Mouse (Mus musculus) macrophage (primary cell): ENCODE measurements around the gene Rcor2. TPM values are rescaled to one million over a fixed set of nuclear protein-coding genes. Genes with fewer than 3 reads are reported as not detected.

Experiments
- H3K27ac ChIP-seq: fragments of 350-480 bp; formaldehyde crosslinking; 2 replicates; pipeline ENCODE4 v1.9.0; 2021
- H3K36me3 ChIP-seq: fragments of 350-480 bp; formaldehyde crosslinking; 2 replicates; pipeline ENCODE4 v1.9.0; 2021; ENCODE audit errors: inconsistent target
- H3K4me3 ChIP-seq: fragments of 350-480 bp; formaldehyde crosslinking; 2 replicates; pipeline ENCODE4 v1.9.0; 2021; ENCODE audit errors: inconsistent target
- H3K79me2 ChIP-seq: fragments of 350-480 bp; formaldehyde crosslinking; 2 replicates; pipeline ENCODE4 v1.9.0; 2021; ENCODE audit errors: inconsistent target
- WGBS: methylation state at CpG from one replicate; pipeline ENCODE4 v1.1.7; 2026; ENCODE audit warnings: inconsistent platforms; ENCODE audit not compliant: missing documents; 5-methylcytosine and 5-hydroxymethylcytosine counted together
- polyA plus RNA-seq: library from polyadenylated mRNA; stranded (reverse); fragments of 250-400 nt; gene quantifications from 3 replicates; pipeline ENCODE4 v1.2.4, GENCODE M21; 2018; ENCODE audit warnings: inconsistent platforms
- total RNA-seq, 78 experiments: library from RNA; depleted of rRNA; stranded (reverse); fragments of 250-400 nt; gene quantifications; 1 replicate in 9 of 78; 2 replicates in 24 of 78; 3 replicates in 43 of 78; 4 replicates in 2 of 78; pipeline ENCODE4 v1.2.4; 2018; ENCODE audit warnings: inconsistent platforms in 56 of 78

The Rcor2 gene
- 10 to 100 TPM in 1 of 26 experiments, 1 to 10 TPM in 14, under 1 TPM in 7, not detected in 4; 0.33 to 19.0 (median 1.8) TPM for total RNA-seq (2018; cell fraction: chromatin; rRNA removed)
- 1 to 10 TPM in 4 of 26 experiments, under 1 TPM in 19, not detected in 3; 0.07 to 1.8 (median 0.41) TPM for total RNA-seq (2018; cell fraction: cytosol; rRNA removed)
- 1 to 10 TPM in 10 of 26 experiments, under 1 TPM in 10, not detected in 6; 0.25 to 4.5 (median 1.0) TPM for total RNA-seq (2018; cell fraction: nucleus; rRNA removed)
- polyA plus RNA-seq = 0.52 to 0.81 TPM (median 0.66 TPM) in 3 replicates

DNA sequence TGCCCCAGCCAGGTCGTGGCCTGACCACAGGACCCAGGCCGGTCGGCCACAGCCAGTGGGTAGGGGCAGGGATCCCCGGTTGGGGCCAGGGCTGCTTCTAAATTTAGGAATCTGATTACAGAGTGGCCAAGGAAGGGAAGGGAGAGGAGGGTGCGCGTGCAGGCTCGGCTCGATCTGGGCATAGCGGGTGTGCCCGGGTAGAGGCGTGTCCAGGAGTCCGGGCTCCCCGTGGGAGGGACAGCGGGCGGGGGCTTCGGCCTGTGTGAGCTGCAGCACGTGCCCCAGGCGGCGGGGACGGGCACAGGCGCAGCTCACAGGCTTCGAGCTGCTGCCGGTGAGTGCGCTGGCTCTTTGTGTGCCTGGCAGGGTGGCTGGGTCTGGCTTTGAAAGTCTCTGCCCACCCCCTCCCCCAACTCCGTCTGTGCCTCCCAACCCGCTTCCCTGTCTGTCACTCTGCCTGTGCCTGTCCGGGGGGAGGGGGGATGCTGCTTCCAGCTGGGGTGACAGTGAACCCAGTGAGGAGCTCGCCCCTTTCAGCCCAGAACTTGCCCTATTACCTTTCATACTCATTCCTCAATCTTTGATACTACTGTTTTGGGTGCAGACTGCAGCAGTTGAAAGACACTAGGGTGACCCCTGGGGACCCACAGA lies at the start of gene Rcor2:
TSS of gene Rcor2 (plus strand) at position 235 of the 651 bp plus-strand sequence.
- WGBS = 3% methylated on average over 24 of the region's 28 CpGs
- peak within 1 kb of the TSS; percentile 12; the same call in 1 of the 2 replicates for H3K4me3 ChIP-seq
- H3K79me2 ChIP-seq = no peaks in the 10 kb centered on the region
- no peaks in the 10 kb centered on the region for H3K36me3 ChIP-seq
- no peak within 1 kb of the TSS for H3K27ac ChIP-seq

DNA sequence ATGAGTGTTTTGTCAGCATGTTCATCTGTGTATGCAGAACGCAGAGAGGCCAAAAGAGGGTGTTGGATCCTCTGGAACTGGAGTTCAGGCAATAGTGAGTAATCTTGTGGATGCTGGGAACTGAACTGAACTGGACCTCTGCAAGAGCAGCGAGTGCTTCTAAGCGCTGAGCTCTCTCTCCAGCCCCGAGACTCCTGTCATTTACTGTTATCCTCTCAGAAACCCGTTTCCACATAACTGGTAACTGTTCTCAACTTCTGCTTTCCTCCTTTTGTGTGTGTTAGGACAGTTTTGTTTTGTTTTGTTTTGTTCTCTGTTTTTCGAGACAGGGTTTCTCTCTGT lies 49.2 kb upstream of the Rcor2 start:
- Histone ChIP-seq H3K4me3 (peak overlapping the region; percentile 90), H3K27ac (peak overlapping the region; percentile 17), H3K79me2 (peaks cover 43% of the 10 kb centered on the region), H3K36me3 (peaks cover 9% of the 10 kb centered on the region; the same call in 1 of the 2 replicates)
- 0% methylated on average over 6 of the region's 6 CpGs for WGBS

DNA sequence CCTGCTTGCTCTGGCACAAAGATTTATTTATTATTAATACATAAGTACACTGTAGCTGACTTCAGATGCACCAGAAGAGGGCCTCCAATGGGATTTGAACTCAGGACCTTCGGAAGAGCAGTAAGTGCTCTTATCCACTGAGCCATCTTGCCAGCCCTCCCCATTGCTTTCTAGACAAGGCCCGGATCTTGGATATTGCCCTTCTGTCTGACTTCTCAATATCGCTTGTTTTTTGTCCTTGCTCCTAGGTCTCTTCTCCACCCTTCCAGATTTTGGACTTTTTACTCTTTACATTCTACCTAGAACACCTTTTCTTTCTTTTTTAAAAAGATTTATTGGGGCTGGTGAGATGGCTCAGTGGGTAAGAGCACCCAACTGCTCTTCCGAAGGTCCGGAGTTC lies 48.4 kb upstream of the Rcor2 start:
- Histone ChIP-seq H3K79me2 (peaks cover 35% of the 10 kb centered on the region), H3K36me3 (peaks cover 9% of the 10 kb centered on the region; the same call in 1 of the 2 replicates), H3K4me3 (no peak overlapping the region), H3K27ac (no peak overlapping the region)
- WGBS = 94% methylated on average over 5 of the region's 5 CpGs

DNA sequence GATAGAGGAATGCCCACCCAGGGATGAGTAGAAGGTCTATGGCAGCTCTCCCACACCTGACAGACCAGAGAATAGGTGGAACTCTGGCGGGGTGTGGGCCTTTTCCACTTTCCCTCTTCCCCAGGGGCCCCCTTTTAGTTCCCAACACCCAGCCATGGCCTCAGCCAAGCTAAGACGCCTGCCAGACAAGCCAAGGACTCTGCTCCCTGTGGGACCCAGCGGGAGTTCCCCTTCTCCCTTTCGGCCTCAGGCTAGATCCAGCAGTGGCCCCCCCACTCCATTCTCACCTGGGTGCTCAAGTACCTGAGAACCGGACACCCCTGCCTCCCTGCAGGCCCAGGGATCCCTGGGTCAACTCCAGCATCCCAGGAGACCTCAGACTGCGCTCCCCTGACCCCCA lies 44.9 kb upstream of the Rcor2 start:
- Histone ChIP-seq H3K36me3 (no peaks in the 10 kb centered on the region), H3K4me3 (no peak overlapping the region), H3K79me2 (peaks cover under 1% of the 10 kb centered on the region; the same call in 1 of the 2 replicates), H3K27ac (no peak overlapping the region)
- WGBS = 92% methylated on average over 6 of the region's 6 CpGs

DNA sequence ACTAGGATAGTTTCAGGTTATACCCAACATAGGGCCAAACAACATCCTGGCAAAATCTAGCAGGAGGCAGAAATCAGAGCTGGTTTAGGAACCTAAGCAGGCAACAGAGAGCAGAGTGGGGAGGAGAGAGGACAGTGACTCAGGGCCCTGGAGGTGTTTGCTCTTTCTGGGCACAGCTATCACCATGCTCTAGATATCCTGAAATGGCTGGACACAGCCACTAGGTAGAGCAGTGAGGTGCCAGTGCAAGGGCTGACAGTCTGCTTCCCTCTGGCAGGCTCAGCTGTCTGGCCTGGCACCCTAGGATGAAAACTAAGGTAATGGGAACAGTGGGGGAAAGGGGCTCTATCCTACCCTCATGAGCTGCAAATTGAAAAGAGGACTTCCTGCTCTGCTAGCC lies 43.6 kb upstream of the Rcor2 start:
- Histone ChIP-seq H3K27ac (no peak overlapping the region), H3K79me2 (no peaks in the 10 kb centered on the region), H3K4me3 (no peak overlapping the region), H3K36me3 (peaks cover 10% of the 10 kb centered on the region; the same call in 1 of the 2 replicates)

DNA sequence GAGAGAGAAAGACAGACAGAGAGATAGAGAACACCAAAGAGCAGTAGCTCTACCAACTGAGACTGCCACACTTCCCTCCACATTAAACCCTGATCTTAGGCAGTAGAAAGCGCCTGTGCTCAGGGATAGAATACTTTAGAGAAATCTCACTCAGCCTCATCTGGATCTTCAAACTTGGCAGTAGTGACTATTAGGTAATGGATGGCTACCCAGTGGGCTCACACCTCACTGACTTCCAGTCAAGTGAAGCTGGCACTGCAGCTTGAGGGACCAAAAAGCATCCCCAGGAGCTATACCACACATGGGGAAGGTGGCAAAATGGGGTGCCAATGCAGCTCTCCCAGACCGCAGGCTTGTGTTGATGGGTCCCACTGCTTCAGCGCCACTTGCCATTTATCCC lies 42.9 kb upstream of the Rcor2 start:
- WGBS = 98% methylated on average over 3 of the region's 3 CpGs
- peaks cover 14% of the 10 kb centered on the region; the same call in 1 of the 2 replicates for H3K36me3 ChIP-seq
- H3K4me3 ChIP-seq = no peak overlapping the region
- H3K27ac ChIP-seq = no peak overlapping the region
- H3K79me2 ChIP-seq = no peaks in the 10 kb centered on the region

DNA sequence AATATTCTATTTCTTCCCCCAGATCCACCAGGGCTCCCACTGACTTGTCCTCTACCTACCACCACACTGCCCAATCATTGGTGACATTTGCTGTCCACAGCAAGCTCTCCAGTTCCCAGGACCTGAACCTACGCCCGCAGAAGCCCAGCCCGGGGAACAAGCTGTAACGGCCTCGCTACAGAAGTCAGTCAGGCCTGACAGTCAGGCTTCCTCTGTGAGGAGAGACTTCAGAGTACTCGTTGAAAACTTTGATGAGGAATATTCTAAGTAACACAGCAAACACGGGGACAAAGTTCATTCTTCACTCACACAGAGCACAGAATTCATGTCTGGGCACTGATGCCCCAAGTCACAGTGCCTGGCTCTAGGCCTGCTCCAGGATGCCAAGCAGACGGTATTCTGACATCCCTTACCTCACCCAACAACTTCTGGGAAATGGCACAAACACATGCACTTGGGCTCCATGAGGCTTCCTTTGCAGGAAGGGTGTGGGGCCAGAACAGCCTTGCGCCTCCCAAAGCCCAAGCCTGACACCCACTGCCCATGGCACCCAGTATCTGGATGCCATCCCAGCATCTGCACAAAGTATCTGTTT lies 41.9 kb upstream of the Rcor2 start:
- Histone ChIP-seq H3K27ac (no peak overlapping the region), H3K36me3 (peaks cover 22% of the 10 kb centered on the region), H3K4me3 (no peak overlapping the region), H3K79me2 (no peaks in the 10 kb centered on the region)
- WGBS = 92% methylated on average over 9 of the region's 9 CpGs

DNA sequence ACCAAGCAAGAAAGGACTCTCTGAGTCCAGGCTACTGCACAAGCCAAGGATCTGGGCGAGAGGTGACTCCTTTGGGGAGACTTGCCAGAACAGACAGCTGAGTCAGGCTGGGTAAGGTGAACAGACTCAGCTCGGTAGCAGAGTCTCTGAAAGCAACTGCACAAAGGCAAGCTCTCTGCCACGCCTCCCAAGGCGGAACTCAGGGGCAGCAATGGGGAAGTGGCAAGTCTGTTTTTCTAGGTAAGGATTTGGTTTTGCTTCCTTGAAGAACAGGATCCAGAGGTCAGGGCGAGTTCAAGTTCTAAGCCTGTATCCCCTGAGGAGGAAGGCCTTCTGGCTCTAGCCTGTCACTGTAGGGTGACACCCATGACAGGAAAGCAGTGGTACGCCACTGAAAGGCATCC lies 40.6 kb upstream of the Rcor2 start:
- peak overlapping the region; percentile 39 for H3K27ac ChIP-seq
- H3K36me3 ChIP-seq = peaks cover 30% of the 10 kb centered on the region
- no peak overlapping the region for H3K4me3 ChIP-seq
- 7% methylated on average over 6 of the region's 6 CpGs for WGBS
- H3K79me2 ChIP-seq = no peaks in the 10 kb centered on the region

DNA sequence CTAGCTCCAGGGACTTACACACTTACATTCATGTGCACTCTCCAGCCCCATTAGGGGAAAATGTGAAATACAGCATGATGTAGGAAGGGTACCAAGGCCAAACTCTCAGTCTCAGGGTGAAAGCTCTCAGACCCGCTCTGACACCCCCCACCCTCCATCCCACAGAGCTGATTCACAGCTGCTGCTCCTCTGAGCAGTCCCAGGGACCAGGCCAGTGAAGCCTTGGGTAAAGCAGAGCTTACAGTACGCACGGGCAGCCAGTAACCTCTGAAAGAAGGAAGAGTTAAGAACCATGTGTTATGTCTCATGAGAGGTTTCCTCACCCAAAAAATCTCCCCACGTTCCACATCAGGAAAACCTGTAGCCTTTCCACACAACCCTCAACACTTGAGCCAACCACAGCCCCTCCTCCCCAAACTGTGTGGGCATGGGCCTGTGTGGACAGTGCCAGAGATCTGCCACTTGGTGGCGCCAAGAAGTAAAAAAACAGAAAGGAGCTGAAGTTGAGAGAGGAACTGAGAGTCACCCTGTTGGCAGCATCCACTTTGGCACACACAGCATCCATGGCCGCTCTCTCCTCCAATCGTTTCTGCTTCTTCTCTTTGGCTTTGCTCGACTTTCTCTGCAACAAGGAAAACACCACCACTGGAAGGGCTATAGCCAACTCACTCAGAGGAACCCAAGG lies 32.4 kb upstream of the Rcor2 start:
- no peak overlapping the region for H3K4me3 ChIP-seq
- H3K79me2 ChIP-seq = peaks cover 49% of the 10 kb centered on the region
- no peak overlapping the region for H3K27ac ChIP-seq
- whole genome bisulfite sequencing = 39% methylated on average over 8 of the region's 8 CpGs
- peaks cover 21% of the 10 kb centered on the region for H3K36me3 ChIP-seq

DNA sequence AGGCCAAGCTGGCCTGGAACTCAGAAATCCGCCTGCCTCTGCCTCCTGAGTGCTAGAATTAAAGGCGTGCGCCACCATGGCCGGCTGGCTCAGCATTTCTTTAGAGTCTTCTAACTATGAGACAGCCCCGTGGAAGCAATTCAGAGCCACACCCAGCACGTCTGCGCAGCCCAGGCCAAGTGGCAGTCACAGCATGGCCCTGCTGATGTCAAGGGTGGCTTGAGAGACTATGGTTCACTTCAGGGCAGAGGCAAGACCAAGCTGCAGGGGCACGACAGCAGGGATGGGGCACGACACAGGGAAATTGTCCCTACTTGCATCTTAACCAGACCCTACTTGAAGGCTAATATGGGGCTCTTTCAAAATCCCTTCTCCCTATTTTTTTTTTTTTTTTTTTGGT lies 31.7 kb upstream of the Rcor2 start:
- Histone ChIP-seq H3K79me2 (peaks cover 57% of the 10 kb centered on the region), H3K4me3 (no peak overlapping the region), H3K27ac (no peak overlapping the region), H3K36me3 (peaks cover 14% of the 10 kb centered on the region; the same call in 1 of the 2 replicates)
- whole genome bisulfite sequencing = 96% methylated on average over 9 of the region's 9 CpGs

DNA sequence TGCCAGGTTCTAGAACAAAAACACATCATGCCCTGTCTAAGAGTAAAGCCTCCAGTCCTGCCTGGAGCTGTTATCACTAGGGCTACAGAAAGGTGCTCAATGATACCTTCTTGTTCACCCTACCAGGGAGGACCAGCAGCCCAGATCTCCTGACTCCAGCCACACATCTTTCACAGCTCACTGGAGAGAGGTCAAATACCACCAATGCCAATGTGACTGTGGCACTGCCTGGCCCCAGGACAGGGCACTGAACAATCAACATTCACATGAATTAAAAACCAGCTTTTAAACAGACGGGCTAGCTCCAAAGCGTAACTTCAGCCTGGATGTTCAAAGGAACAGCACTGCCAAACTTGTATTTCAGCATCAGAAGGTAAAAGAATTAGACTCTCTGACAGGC lies 31.1 kb upstream of the Rcor2 start:
- 94% methylated on average over 2 of the region's 2 CpGs for WGBS
- H3K4me3 ChIP-seq = no peak overlapping the region
- peaks cover 59% of the 10 kb centered on the region for H3K79me2 ChIP-seq
- H3K36me3 ChIP-seq = peaks cover 12% of the 10 kb centered on the region; the same call in 1 of the 2 replicates
- H3K27ac ChIP-seq = no peak overlapping the region

DNA sequence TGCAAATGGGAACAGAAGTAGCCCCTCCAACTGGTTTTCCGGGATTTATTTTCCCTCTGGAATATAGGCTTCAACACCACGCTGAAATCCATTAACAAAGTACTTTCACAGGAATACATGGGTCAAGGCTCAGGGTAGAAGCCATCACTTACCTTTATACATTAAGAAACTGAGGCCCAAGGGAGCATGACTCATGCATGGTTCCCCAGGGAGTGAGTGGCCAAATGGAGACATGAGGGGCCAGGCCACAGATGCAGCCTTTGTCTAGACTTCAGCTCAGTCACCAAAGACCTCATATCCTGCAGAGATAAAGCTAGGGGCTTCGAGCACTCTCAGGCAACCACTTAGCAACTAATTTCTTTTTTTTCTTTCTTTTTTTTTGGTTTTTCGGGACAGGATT lies 30.4 kb upstream of the Rcor2 start:
- Histone ChIP-seq H3K4me3 (no peak overlapping the region), H3K79me2 (peaks cover 59% of the 10 kb centered on the region), H3K27ac (no peak overlapping the region), H3K36me3 (peaks cover 8% of the 10 kb centered on the region; the same call in 1 of the 2 replicates)
- 93% methylated on average over 3 of the region's 4 CpGs for WGBS

DNA sequence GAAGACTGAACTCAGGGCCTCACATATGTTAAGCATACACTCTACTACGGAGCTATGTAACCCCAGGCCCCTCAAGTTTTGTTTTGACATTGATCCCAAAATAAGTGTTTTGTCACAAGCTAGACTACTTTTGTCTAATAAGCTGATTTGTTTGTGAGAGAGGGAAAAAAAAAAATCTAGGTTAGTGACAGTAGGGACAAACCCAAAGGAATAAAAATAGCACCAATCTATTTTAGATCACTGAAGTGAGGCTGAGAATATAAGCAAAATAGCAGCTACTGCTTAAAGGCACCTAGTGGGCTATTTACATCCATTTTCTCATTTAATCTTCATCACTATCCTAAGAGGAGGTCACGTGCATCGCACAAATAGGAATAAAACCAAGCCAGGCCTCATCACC lies 27.6 kb upstream of the Rcor2 start:
- Histone ChIP-seq H3K4me3 (peak overlapping the region; percentile 86; the same call in 1 of the 2 replicates), H3K36me3 (no peaks in the 10 kb centered on the region; the same call in 1 of the 2 replicates), H3K27ac (no peak overlapping the region; the same call in 1 of the 2 replicates), H3K79me2 (peaks cover 51% of the 10 kb centered on the region)
- 95% methylated on average over 3 of the region's 3 CpGs for WGBS

DNA sequence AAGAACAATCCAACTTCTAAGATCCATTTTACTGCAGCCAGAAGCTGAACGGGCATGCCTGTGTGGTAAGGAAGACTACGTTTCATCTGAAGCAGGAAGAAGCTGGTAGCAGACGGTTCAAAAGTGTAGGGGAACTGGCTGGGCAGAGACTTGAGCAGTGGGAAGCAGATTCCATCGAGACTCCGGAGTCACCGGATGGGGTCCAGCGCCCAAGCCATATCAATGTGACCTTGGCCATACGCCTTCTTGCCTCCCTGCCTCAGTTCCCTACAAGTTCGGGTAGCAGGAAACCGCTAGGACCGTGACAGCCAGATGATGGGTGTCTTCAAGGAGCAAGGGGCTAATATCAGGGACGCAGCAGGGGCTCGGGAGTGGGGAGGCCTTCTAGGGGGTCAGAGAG lies 26.8 kb upstream of the Rcor2 start:
- peak overlapping the region; percentile 86 for H3K4me3 ChIP-seq
- WGBS = 2% methylated on average over 13 of the region's 13 CpGs

More for the DNA sequence above, 26.8 kb upstream of the Rcor2 start:
- H3K27ac ChIP-seq = peak overlapping the region; percentile 76
- H3K79me2 ChIP-seq = peaks cover 50% of the 10 kb centered on the region
- no peaks in the 10 kb centered on the region; the same call in 1 of the 2 replicates for H3K36me3 ChIP-seq
